Mouse (Mus musculus): ENCODE measurements around the gene Slc39a11. TPM values are rescaled to one million over a fixed set of nuclear protein-coding genes. Genes with fewer than 3 reads are reported as not detected.
"Not testable (repeated sequence)": the region's sequence is repeated elsewhere in the genome, so short reads cannot be mapped to it uniquely, and the experiment has no call there.

Slc39a11 gene
- polyA plus RNA-seq, 1 experiment = 32.4 TPM

DNA sequence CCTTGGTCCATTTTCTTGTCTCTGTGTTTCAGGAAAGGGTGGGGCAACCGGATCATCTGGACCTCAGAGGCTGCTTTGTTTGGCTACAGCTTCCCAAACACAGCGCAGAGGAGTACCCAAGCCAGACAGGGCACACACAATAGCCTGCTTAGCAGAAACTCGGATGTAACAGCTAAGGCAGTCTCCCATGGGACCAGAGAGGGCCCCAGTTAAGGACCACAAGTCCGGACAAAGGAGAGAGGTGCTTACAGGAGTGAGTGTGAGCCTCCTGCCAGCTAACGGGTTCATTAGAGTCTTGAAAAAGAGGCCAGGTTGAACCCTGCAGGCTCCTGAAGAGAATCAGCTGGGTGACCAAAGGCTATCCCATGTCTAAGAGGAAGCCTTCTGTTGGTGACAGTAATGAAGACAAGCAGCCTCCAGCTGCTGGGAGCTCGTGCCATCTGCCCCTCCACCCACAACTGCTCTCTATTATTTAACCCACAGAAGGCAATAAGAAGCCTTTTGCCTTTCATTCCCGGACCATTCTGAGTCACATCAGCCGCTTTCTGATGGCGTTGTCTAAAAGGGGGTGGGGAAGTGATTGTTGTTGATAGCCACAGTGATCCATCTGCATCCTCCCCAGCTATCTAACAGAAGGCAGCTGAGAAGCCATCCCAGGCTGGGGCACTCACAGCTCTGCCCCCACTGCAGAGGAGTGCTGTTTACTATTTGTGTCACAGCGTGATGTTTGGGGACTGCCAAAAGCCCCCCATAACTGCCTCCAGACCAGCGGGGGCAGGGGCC lies 65.8 kb downstream of the Slc39a11 start:
- Histone ChIP-seq H3K4me3 (ENCODE audit: low read depth, low read length) (no peak overlapping the region), H3K4me1 (ENCODE audit: control insufficient read depth, insufficient read depth, insufficient read length, low read length) (peaks cover 8% of the 10 kb centered on the region), H3K27me3 (ENCODE audit: control insufficient read depth, insufficient read depth, low read length) (no peaks in the 10 kb centered on the region), H3K27ac (ENCODE audit: insufficient read depth, low read depth, low read length) (no peak overlapping the region), H3K36me3 (ENCODE audit: control insufficient read depth, insufficient read depth, low read length) (no peaks in the 10 kb centered on the region)
- TF ChIP-seq CTCF (IDR thresholded peaks at IDR 0.05; ENCODE audit: extremely low read depth, insufficient read length, insufficient replicate concordance, low read depth, low read length) (no peak), POLR2A (IDR thresholded peaks at IDR 0.05; ENCODE audit: low read depth, low read length) (no peak)
- WGBS = 71% methylated on average over 11 of the region's 11 CpGs

DNA sequence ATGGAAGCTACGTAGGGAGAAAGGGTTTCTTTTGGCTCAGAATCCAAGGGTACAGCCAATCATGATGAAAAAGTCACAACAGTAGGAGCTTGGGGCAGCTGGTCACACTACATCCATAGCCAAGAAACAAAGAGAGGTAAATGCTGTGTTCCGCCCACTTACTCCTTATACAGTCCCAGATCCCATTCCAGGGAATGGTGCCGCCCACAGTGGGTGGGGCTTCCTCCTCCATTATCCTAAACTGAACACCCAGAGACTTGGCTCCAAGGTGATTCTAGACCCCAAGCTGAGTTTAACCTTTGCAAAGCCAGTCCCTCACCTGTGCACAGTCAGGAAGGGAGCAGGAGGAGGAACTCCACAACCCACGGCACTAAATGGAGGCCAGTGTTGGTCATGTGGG lies 72.7 kb downstream of the Slc39a11 start:
- Histone ChIP-seq H3K4me3 (ENCODE audit: low read depth, low read length) (no peak overlapping the region), H3K27ac (ENCODE audit: insufficient read depth, low read depth, low read length) (no peak overlapping the region), H3K4me1 (ENCODE audit: control insufficient read depth, insufficient read depth, insufficient read length, low read length) (no peaks in the 10 kb centered on the region), H3K36me3 (ENCODE audit: control insufficient read depth, insufficient read depth, low read length) (no peaks in the 10 kb centered on the region), H3K27me3 (ENCODE audit: control insufficient read depth, insufficient read depth, low read length) (no peaks in the 10 kb centered on the region)
- 84% methylated on average over 4 of the region's 4 CpGs for WGBS
- TF ChIP-seq CTCF (IDR thresholded peaks at IDR 0.05; ENCODE audit: extremely low read depth, insufficient read length, insufficient replicate concordance, low read depth, low read length) = no peak
- TF ChIP-seq POLR2A (IDR thresholded peaks at IDR 0.05; ENCODE audit: low read depth, low read length) = no peak

GRCm38 (mm10) chr11:113572641-113573040 lies 77.2 kb downstream of the Slc39a11 start:
- WGBS = 59% methylated on average over 6 of the region's 6 CpGs
- Histone ChIP-seq H3K4me1 (ENCODE audit: control insufficient read depth, insufficient read depth, insufficient read length, low read length) (peaks cover 8% of the 10 kb centered on the region; the same call in 1 of the 2 replicates), H3K4me3 (ENCODE audit: low read depth, low read length) (no peak overlapping the region), H3K27ac (ENCODE audit: insufficient read depth, low read depth, low read length) (no peak overlapping the region), H3K36me3 (ENCODE audit: control insufficient read depth, insufficient read depth, low read length) (no peaks in the 10 kb centered on the region), H3K27me3 (ENCODE audit: control insufficient read depth, insufficient read depth, low read length) (no peaks in the 10 kb centered on the region)
- TF ChIP-seq CTCF (IDR thresholded peaks at IDR 0.05; ENCODE audit: extremely low read depth, insufficient read length, insufficient replicate concordance, low read depth, low read length) (no peak), POLR2A (IDR thresholded peaks at IDR 0.05; ENCODE audit: low read depth, low read length) (no peak)

DNA sequence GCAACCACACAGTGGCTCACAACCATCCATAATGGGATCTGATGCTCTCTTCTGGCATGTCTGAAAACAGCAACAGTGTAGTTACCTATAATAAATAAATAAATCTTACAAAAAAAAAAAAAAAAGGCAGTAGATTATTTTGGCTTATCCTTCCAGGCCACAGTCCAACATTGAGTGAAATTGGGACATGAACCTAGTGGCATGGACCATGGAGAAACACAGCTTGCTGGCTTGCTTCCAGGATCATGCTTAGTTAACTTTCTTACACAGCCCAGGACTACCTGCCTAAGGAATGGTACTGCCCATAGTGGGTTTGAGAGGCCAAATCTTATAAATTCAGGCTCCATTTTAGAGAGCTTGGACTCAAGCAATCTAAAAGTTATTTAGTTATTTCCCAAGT lies 78.3 kb downstream of the Slc39a11 start:
- H3K4me1 ChIP-seq (ENCODE audit: control insufficient read depth, insufficient read depth, insufficient read length, low read length) = peaks cover 8% of the 10 kb centered on the region; the same call in 1 of the 2 replicates
- H3K27me3 ChIP-seq (ENCODE audit: control insufficient read depth, insufficient read depth, low read length) = no peaks in the 10 kb centered on the region
- no peak overlapping the region for H3K4me3 ChIP-seq (ENCODE audit: low read depth, low read length)
- H3K36me3 ChIP-seq (ENCODE audit: control insufficient read depth, insufficient read depth, low read length) = no peaks in the 10 kb centered on the region
- TF ChIP-seq POLR2A (IDR thresholded peaks at IDR 0.05; ENCODE audit: low read depth, low read length) (no peak), CTCF (IDR thresholded peaks at IDR 0.05; ENCODE audit: extremely low read depth, insufficient read length, insufficient replicate concordance, low read depth, low read length) (no peak)
- H3K27ac ChIP-seq (ENCODE audit: insufficient read depth, low read depth, low read length) = no peak overlapping the region

GRCm38 (mm10) chr11:113568999-113569398 lies 80.9 kb downstream of the Slc39a11 start:
- peaks cover 10% of the 10 kb centered on the region; the same call in 1 of the 2 replicates for H3K4me1 ChIP-seq (ENCODE audit: control insufficient read depth, insufficient read depth, insufficient read length, low read length)
- no peaks in the 10 kb centered on the region for H3K36me3 ChIP-seq (ENCODE audit: control insufficient read depth, insufficient read depth, low read length)
- no peaks in the 10 kb centered on the region for H3K27me3 ChIP-seq (ENCODE audit: control insufficient read depth, insufficient read depth, low read length)
- 19% methylated on average over 1 of the region's 1 CpGs for WGBS
- H3K27ac ChIP-seq (ENCODE audit: insufficient read depth, low read depth, low read length) = peak overlapping the region; percentile 51; the same call in 1 of the 2 replicates
- H3K4me3 ChIP-seq (ENCODE audit: low read depth, low read length) = no peak overlapping the region
- TF ChIP-seq CTCF (IDR thresholded peaks at IDR 0.05; ENCODE audit: extremely low read depth, insufficient read length, insufficient replicate concordance, low read depth, low read length) (no peak), POLR2A (IDR thresholded peaks at IDR 0.05; ENCODE audit: low read depth, low read length) (no peak)

DNA sequence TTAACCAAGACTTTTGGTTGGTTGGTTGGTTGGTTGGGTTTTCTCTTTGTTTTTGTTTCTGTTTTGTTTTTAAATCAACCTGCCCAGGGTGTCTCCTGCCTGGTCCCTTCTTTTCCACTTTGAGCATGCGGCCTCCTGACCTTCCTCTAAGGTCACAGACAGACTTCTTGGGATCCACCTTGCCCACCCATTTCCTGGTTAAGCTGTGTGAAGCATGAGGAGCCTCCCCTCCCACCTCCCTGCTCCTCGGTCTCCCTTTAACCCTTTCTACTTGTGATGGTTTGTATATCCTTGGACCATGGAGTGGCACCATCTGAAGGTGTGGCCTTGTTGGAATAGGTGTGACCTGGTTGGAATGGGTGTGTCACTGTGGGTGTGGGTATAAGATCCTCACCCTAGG lies 82.0 kb downstream of the Slc39a11 start:
- H3K4me3 ChIP-seq (ENCODE audit: low read depth, low read length); H3K27me3 ChIP-seq (ENCODE audit: control insufficient read depth, insufficient read depth, low read length); H3K27ac ChIP-seq (ENCODE audit: insufficient read depth, low read depth, low read length); H3K36me3 ChIP-seq (ENCODE audit: control insufficient read depth, insufficient read depth, low read length): not testable (repeated sequence)
- WGBS = 80% methylated on average over 2 of the region's 2 CpGs
- H3K4me1 ChIP-seq (ENCODE audit: control insufficient read depth, insufficient read depth, insufficient read length, low read length) = peaks cover 13% of the 10 kb centered on the region; the same call in 1 of the 2 replicates

GRCm38 (mm10) chr11:113565006-113565995 lies 84.6 kb downstream of the Slc39a11 start:
- WGBS = 5% methylated on average over 34 of the region's 34 CpGs
- H3K27ac ChIP-seq (ENCODE audit: insufficient read depth, low read depth, low read length) = no peak overlapping the region
- H3K36me3 ChIP-seq (ENCODE audit: control insufficient read depth, insufficient read depth, low read length) = no peaks in the 10 kb centered on the region
- peaks cover 17% of the 10 kb centered on the region; the same call in 1 of the 2 replicates for H3K4me1 ChIP-seq (ENCODE audit: control insufficient read depth, insufficient read depth, insufficient read length, low read length)
- peak overlapping the region; percentile 77 for H3K4me3 ChIP-seq (ENCODE audit: low read depth, low read length)
- no peaks in the 10 kb centered on the region for H3K27me3 ChIP-seq (ENCODE audit: control insufficient read depth, insufficient read depth, low read length)
- TF ChIP-seq CTCF (IDR thresholded peaks at IDR 0.05; ENCODE audit: extremely low read depth, insufficient read length, insufficient replicate concordance, low read depth, low read length) (no peak), POLR2A (IDR thresholded peaks at IDR 0.05; ENCODE audit: low read depth, low read length) (peak; percentile 34; the same call in 1 of the 2 replicates)

Measured in small intestine, adult 2 months (tissue).